In genomic region chr7:27104882-27105281, GRCm38 (mm10) we compare ENCODE assay signal across 29 mouse cellular contexts. TPM values are rescaled to one million over a fixed set of nuclear protein-coding genes. Genes with fewer than 3 reads are reported as not detected.
DNase-seq lines count a peak whose midpoint lies in the region; ATAC-seq lines count a peak whose summit lies in the region.
"Had no signal": no experiment of that assay in that cellular context is flagged by ENCODE, and none has a peak within 500 bp of the region (broad histone marks: within the 10 kb centered on the region; RNA-seq: fewer than 3 reads in every experiment).

No protein-coding gene starts in this region.

- no peak overlapping the region for H3K4me3 ChIP-seq in brown adipose tissue, adult 24 weeks (ENCODE audit: insufficient read depth, low read depth, low read length)
- no peak overlapping the region for H3K4me3 ChIP-seq in limb, embryonic 13.5 days
- H3K4me3 ChIP-seq in forebrain, embryonic 14.5 days (ENCODE audit: low read depth, low read length): no peak overlapping the region
- H3K4me3 ChIP-seq: heart, adult 2 months had no signal

- H3K27me3 ChIP-seq in limb, embryonic 13.5 days: no peaks in the 10 kb centered on the region
- no peaks in the 10 kb centered on the region for H3K27me3 ChIP-seq in forebrain, embryonic 14.5 days (replicated peaks; ENCODE audit: control insufficient read depth, insufficient read depth, low read length)

- peak overlapping the region; percentile 30 for H3K4me2 ChIP-seq in limb, embryonic 13.5 days (replicated peaks)
- no peak overlapping the region for H3K4me2 ChIP-seq in forebrain, embryonic 14.5 days (ENCODE audit: low read length)
- H3K4me2 ChIP-seq: liver, embryonic 11.5 days had no signal

- ATAC-seq in limb, embryonic 13.5 days (ENCODE audit: low FRiP score, low read depth): peak; percentile 32; the same call in 1 of the 2 replicates
- no peak for ATAC-seq in forebrain, embryonic 14.5 days
- ATAC-seq: activated CD4-positive, CD25-positive, alpha-beta regulatory T cell, adult 4 months; forebrain, postnatal 0 days; midbrain, embryonic 16.5 days had no signal

- peak overlapping the region; percentile 45; the same call in 1 of the 2 replicates for H3K27ac ChIP-seq in brown adipose tissue, adult 24 weeks (replicated peaks; ENCODE audit: low read depth, low read length)
- 0 out of 2 replicates have a peak overlapping the region, but pooled peaks have one; percentile 6 for H3K27ac ChIP-seq in limb, embryonic 13.5 days
- H3K27ac ChIP-seq in forebrain, embryonic 14.5 days (ENCODE audit: low read depth, low read length): no peak overlapping the region
- H3K27ac ChIP-seq: heart, adult 2 months had no signal

- H3K9ac ChIP-seq in limb, embryonic 13.5 days: no peak overlapping the region
- no peak overlapping the region for H3K9ac ChIP-seq in forebrain, embryonic 14.5 days (ENCODE audit: low read length)
- H3K9ac ChIP-seq: forebrain, postnatal 0 days had no signal

- H3K36me3 ChIP-seq in limb, embryonic 13.5 days: no peaks in the 10 kb centered on the region
- H3K36me3 ChIP-seq in forebrain, embryonic 14.5 days (ENCODE audit: control insufficient read depth, insufficient read depth, low read length): no peaks in the 10 kb centered on the region

- DNase-seq in 416B (ENCODE audit: low read depth): peak; percentile 7
- peak; percentile 77 for DNase-seq in forelimb bud, embryonic 11.5 days (ENCODE audit: low read depth, low spot score)
- DNase-seq in forebrain, embryonic 14.5 days (ENCODE audit: low spot score): no peak
- no peak for DNase-seq in MN1 (ENCODE audit: low spot score)
- DNase-seq in heart, adult 9 months (ENCODE audit: low spot score in 2 of 2): no peak
- no peak for DNase-seq in adrenal gland, postnatal 14 days
- DNase-seq: adrenal gland, postnatal 25 days; cerebellum, adult 11-12 months; forebrain, postnatal 0 days; heart, adult 2 months; kidney, adult 9 months; lung, adult 18-20 months; lung, postnatal 14 days; right cerebral cortex, postnatal 14 days; thymus, adult 18-20 months had no signal

- H3K9me3 ChIP-seq in limb, embryonic 13.5 days: no peaks in the 10 kb centered on the region
- H3K9me3 ChIP-seq in forebrain, embryonic 14.5 days (replicated peaks; ENCODE audit: control insufficient read depth, low read length): no peaks in the 10 kb centered on the region

- H3K4me1 ChIP-seq in brown adipose tissue, adult 24 weeks (ENCODE audit: control insufficient read depth, insufficient read depth, insufficient read length, low read length): no peaks in the 10 kb centered on the region
- peaks cover 6% of the 10 kb centered on the region; the same call in 1 of the 2 replicates for H3K4me1 ChIP-seq in limb, embryonic 13.5 days
- no peaks in the 10 kb centered on the region for H3K4me1 ChIP-seq in forebrain, embryonic 14.5 days (ENCODE audit: control insufficient read depth, insufficient read depth, low read length)

- 24% methylated on average over 5 of the region's 5 CpGs for WGBS in limb, embryonic 13.5 days
- WGBS in forebrain, embryonic 14.5 days: 84% methylated on average over 5 of the region's 5 CpGs

RNA-seq across cellular contexts. Expression of gene Cyp2f2, which starts 14.8 kb away (rescaled TPM):
- polyA plus RNA-seq in brown adipose tissue, adult 24 weeks (2012; ENCODE audit: insufficient read depth, insufficient read length, missing spikeins): 5.0 and 8.5 TPM in 2 replicates
- not detected in 2 replicates for polyA plus RNA-seq in limb, embryonic 13.5 days (2015; fragmentation: Nextera tagmentation; extraction: Ambion mirVana)
- not detected in 2 replicates for polyA plus RNA-seq in forebrain, embryonic 14.5 days (2014; fragmentation: Nextera tagmentation; extraction: Ambion mirVana)
- 733 and 877 TPM in 2 replicates for total RNA-seq in adrenal gland, postnatal 14 days (2021)
- total RNA-seq: forebrain, postnatal 0 days; megakaryocyte-erythroid progenitor cell, adult 5-6 weeks; neutrophil, adult 5-6 weeks had no signal
- polyA plus RNA-seq: activated CD4-positive, CD25-positive, alpha-beta regulatory T cell, adult 4 months; hindbrain, embryonic 11.5 days; intestine, embryonic 14.5 days; liver, embryonic 11.5 days; midbrain, embryonic 16.5 days had no signal

RNA-seq across cellular contexts. Expression of gene Cyp2t4, which starts 48.6 kb away (rescaled TPM):
- polyA plus RNA-seq in brown adipose tissue, adult 24 weeks (2012; ENCODE audit: insufficient read depth, insufficient read length, missing spikeins): not detected in 2 replicates
- polyA plus RNA-seq in limb, embryonic 13.5 days (2015; fragmentation: Nextera tagmentation; extraction: Ambion mirVana): 0.33 TPM in 1 of 2 replicates, not detected in the other
- polyA plus RNA-seq in forebrain, embryonic 14.5 days (2014; fragmentation: Nextera tagmentation; extraction: Ambion mirVana): 0.28 TPM in 1 of 2 replicates, not detected in the other
- not detected in 2 replicates for total RNA-seq in adrenal gland, postnatal 14 days (2021)
- total RNA-seq: adrenal gland, postnatal 25 days; forebrain, postnatal 0 days; gastrocnemius, adult 8-10 months; heart, adult 2 months; layer of hippocampus, postnatal 10 days; megakaryocyte-erythroid progenitor cell, adult 5-6 weeks; neutrophil, adult 5-6 weeks had no signal
- polyA plus RNA-seq: heart, adult 2 months; hindbrain, embryonic 11.5 days; large intestine, adult 2 months; liver, embryonic 11.5 days; spleen, adult 2 months; stomach, embryonic 14.5 days had no signal

Comparison
In these comparisons a context has a peak if more than half of its experiments do, and no peak if none do; other contexts are left out.
1. DNase-seq: peak in 416B (single experiment) and forelimb bud, embryonic 11.5 days (single experiment); none in forebrain, embryonic 14.5 days (single experiment), MN1 (single experiment), heart, adult 9 months (0 of 2) and adrenal gland, postnatal 14 days (single experiment).